Mouse (Mus musculus) large intestine, adult 2 months (tissue): ENCODE results near the gene Lrp8. TPM values are rescaled to one million over a fixed set of nuclear protein-coding genes. Genes with fewer than 3 reads are reported as not detected.
A peak's percentile ranks its signal among the peaks of the same experiment; 100 is the strongest.

Source experiments
- DNase-seq: peaks from one replicate; pipeline ENCODE4 v3.0.0-alpha.2; 2012; ENCODE audit warnings: low read depth, low spot score
- WGBS: fragments of 180-500 bp; shearing (Covaris S2); methylation state at CpG from one replicate; pipeline ENCODE4 v1.1.7; 2018; 5-methylcytosine and 5-hydroxymethylcytosine counted together
- polyA plus RNA-seq: library from polyadenylated mRNA; depleted of rRNA; stranded (reverse); fragments of >200 nt; gene quantifications from 2 replicates; pipeline ENCODE4 v1.2.3, GENCODE M21; 2012; rRNA removed

Lrp8 gene
- polyA plus RNA-seq, result 2.3 and 3.5 TPM in 2 replicates

GRCm38 (mm10) chr4:107802185-107802449 lies at the start of gene Lrp8:
Gene Lrp8, plus strand, starts transcription at chr4:107802261.
- WGBS, result 2% methylated on average over 39 of the region's 44 CpGs
- no peak for DNase-seq

- no peak for DNase-seq
- 55% methylated on average over 10 of the region's 10 CpGs for WGBS
Measured at GRCm38 (mm10) chr4:107756222-107756621, 45.8 kb upstream of the Lrp8 start.

GRCm38 (mm10) chr4:107757487-107758470 lies 44.3 kb upstream of the Lrp8 start:
- 68% methylated on average over 15 of the region's 15 CpGs for WGBS
- DNase-seq, result no peak

- 84% methylated on average over 9 of the region's 9 CpGs for WGBS
- DNase-seq, result no peak
Measured at GRCm38 (mm10) chr4:107758938-107759337, 43.1 kb upstream of the Lrp8 start.

GRCm38 (mm10) chr4:107763001-107763400 lies 39.1 kb upstream of the Lrp8 start:
- no peak for DNase-seq
- WGBS, result 67% methylated on average over 3 of the region's 3 CpGs

- WGBS, result 100% methylated on average over 2 of the region's 2 CpGs
- no peak for DNase-seq
Measured at GRCm38 (mm10) chr4:107763598-107763997, 38.5 kb upstream of the Lrp8 start.

- no peak for DNase-seq
- 74% methylated on average over 9 of the region's 9 CpGs for WGBS
Measured at GRCm38 (mm10) chr4:107765196-107765813, 36.8 kb upstream of the Lrp8 start.

GRCm38 (mm10) chr4:107766182-107766581 lies 35.9 kb upstream of the Lrp8 start:
- WGBS, result 82% methylated on average over 5 of the region's 5 CpGs
- no peak for DNase-seq

GRCm38 (mm10) chr4:107772122-107772825 lies 29.8 kb upstream of the Lrp8 start:
- DNase-seq, result no peak
- WGBS, result 77% methylated on average over 16 of the region's 16 CpGs

- no peak for DNase-seq
- 55% methylated on average over 2 of the region's 2 CpGs for WGBS
Measured at GRCm38 (mm10) chr4:107774868-107775267, 27.2 kb upstream of the Lrp8 start.

GRCm38 (mm10) chr4:107775672-107776071 lies 26.4 kb upstream of the Lrp8 start:
- DNase-seq, result no peak
- 63% methylated on average over 7 of the region's 7 CpGs for WGBS

- 51% methylated on average over 5 of the region's 5 CpGs for WGBS
- no peak for DNase-seq
Measured at GRCm38 (mm10) chr4:107776990-107777673, 24.9 kb upstream of the Lrp8 start.

- DNase-seq, result no peak
- 49% methylated on average over 10 of the region's 10 CpGs for WGBS
Measured at GRCm38 (mm10) chr4:107783541-107783940, 18.5 kb upstream of the Lrp8 start.

- no peak for DNase-seq
- 91% methylated on average over 6 of the region's 6 CpGs for WGBS
Measured at GRCm38 (mm10) chr4:107788841-107789240, 13.2 kb upstream of the Lrp8 start.

- no peak for DNase-seq
- 76% methylated on average over 6 of the region's 6 CpGs for WGBS
Measured at GRCm38 (mm10) chr4:107800801-107801200, 1.3 kb upstream of the Lrp8 start.

- peak; percentile 38 for DNase-seq
- 7% methylated on average over 35 of the region's 41 CpGs for WGBS
Measured at GRCm38 (mm10) chr4:107801366-107802184, 486 bp upstream of the Lrp8 start.

GRCm38 (mm10) chr4:107802450-107803331 lies 630 bp downstream of the Lrp8 start:
- DNase-seq, result no peak
- WGBS, result under 1% methylated on average over 65 of the region's 65 CpGs
